Mouse (Mus musculus): ENCODE measurements around the gene Arhgdia. TPM values are rescaled to one million over a fixed set of nuclear protein-coding genes. Genes with fewer than 3 reads are reported as not detected.
"Not testable (repeated sequence)": the region's sequence is repeated elsewhere in the genome, so short reads cannot be mapped to it uniquely, and the experiment has no call there.

The Arhgdia gene
- polyA plus RNA-seq, 1 experiment = 632 TPM

GRCm38 (mm10) chr11:120578694-120579243 is 2.7 kb downstream of the Arhgdia start:
- DNase-seq (ENCODE audit: low read depth) = no peak

- no peak for DNase-seq (ENCODE audit: low read depth)
Observed at GRCm38 (mm10) chr11:120578024-120578693, 3.3 kb downstream of the Arhgdia start.

- DNase-seq (ENCODE audit: low read depth) = no peak
Observed at GRCm38 (mm10) chr11:120577211-120578023, 4.0 kb downstream of the Arhgdia start.

- DNase-seq (ENCODE audit: low read depth) = no peak
Observed at GRCm38 (mm10) chr11:120576365-120576981, 5.0 kb downstream of the Arhgdia start.

- DNase-seq (ENCODE audit: low read depth) = no peak
Observed at GRCm38 (mm10) chr11:120575940-120576339, 5.5 kb downstream of the Arhgdia start.

GRCm38 (mm10) chr11:120575046-120575445 is 6.4 kb downstream of the Arhgdia start:
- no peak for DNase-seq (ENCODE audit: low read depth)

- no peak for DNase-seq (ENCODE audit: low read depth)
Observed at GRCm38 (mm10) chr11:120574278-120574600, 7.2 kb downstream of the Arhgdia start.

- no peak for DNase-seq (ENCODE audit: low read depth)
Observed at GRCm38 (mm10) chr11:120573585-120574277, 7.7 kb downstream of the Arhgdia start.

GRCm38 (mm10) chr11:120572752-120573584 is 8.5 kb downstream of the Arhgdia start, which contains the start of gene P4hb:
Gene P4hb, minus strand, starts transcription at chr11:120573253.
- peak; percentile 93 for DNase-seq (ENCODE audit: low read depth)

- DNase-seq (ENCODE audit: low read depth) = no peak
Observed at GRCm38 (mm10) chr11:120572417-120572751, 9.0 kb downstream of the Arhgdia start.

- DNase-seq (ENCODE audit: low read depth) = no peak
Observed at GRCm38 (mm10) chr11:120571754-120572416, 9.5 kb downstream of the Arhgdia start.

GRCm38 (mm10) chr11:120571122-120571521 is 10.3 kb downstream of the Arhgdia start:
- peak; percentile 75 for DNase-seq (ENCODE audit: low read depth)

GRCm38 (mm10) chr11:120568324-120568723 is 13.1 kb downstream of the Arhgdia start:
- DNase-seq (ENCODE audit: low read depth) = no peak

GRCm38 (mm10) chr11:120565114-120565513 is 16.3 kb downstream of the Arhgdia start:
- no peak for DNase-seq (ENCODE audit: low read depth)

- DNase-seq (ENCODE audit: low read depth) = no peak
Observed at GRCm38 (mm10) chr11:120562949-120563348, 18.5 kb downstream of the Arhgdia start.

- DNase-seq (ENCODE audit: low read depth) = no peak
Observed at GRCm38 (mm10) chr11:120560952-120561728, 20.3 kb downstream of the Arhgdia start.

- not testable (repeated sequence) for DNase-seq (ENCODE audit: low read depth)
Observed at GRCm38 (mm10) chr11:120558843-120559242, 22.6 kb downstream of the Arhgdia start.

GRCm38 (mm10) chr11:120555260-120555659 is 26.2 kb downstream of the Arhgdia start:
- DNase-seq (ENCODE audit: low read depth) = no peak

GRCm38 (mm10) chr11:120554834-120555233 is 26.6 kb downstream of the Arhgdia start:
- DNase-seq (ENCODE audit: low read depth) = no peak

- DNase-seq (ENCODE audit: low read depth) = no peak
Observed at GRCm38 (mm10) chr11:120552736-120553135, 28.7 kb downstream of the Arhgdia start.

Data from gonadal fat pad, adult 2 months (tissue).